Mouse (Mus musculus): ENCODE results near the gene Nckap5.

DNA sequence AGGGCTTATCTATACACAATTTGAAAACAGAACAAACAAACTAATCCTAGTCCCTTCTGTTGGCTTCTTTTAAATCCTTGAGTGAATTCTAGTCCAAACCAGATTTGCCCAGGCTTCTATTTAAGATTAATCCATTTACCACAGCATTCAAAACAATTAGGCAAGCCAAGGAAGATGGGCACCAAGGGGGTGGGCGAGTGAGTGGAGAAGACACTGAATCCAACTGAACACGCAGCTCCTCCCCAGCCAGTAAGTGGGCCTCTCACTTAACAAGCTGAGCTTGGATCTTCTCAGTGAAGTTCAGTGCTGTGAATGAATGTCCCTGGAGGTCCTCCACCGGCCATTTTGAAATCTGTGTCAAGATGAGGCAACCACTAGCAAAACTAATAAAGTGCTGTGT, 239.7 kb downstream of the Nckap5 start:
- no peak for TF ChIP-seq HCFC1 (IDR thresholded peaks at IDR 0.05; ENCODE audit: borderline replicate concordance, insufficient read depth, low read length)
- no peak for TF ChIP-seq ZC3H11A (IDR thresholded peaks at IDR 0.05; ENCODE audit: borderline replicate concordance, low read depth, low read length)

All from ES-E14 (cell line).